Mouse (Mus musculus): ENCODE measurements around the gene Cpm. TPM values are rescaled to one million over a fixed set of nuclear protein-coding genes. Genes with fewer than 3 reads are reported as not detected.
"Not testable (repeated sequence)": the region's sequence is repeated elsewhere in the genome, so short reads cannot be mapped to it uniquely, and the experiment has no call there.

Cpm gene
- total RNA-seq, 2 experiments from 2014 or later, result 5.7 to 5.9 TPM

GRCm38 (mm10) chr10:117709326-117709830 is 80.1 kb downstream of the Cpm start:
- intact Hi-C loops (cut with DNase I), result loop anchor here (5.0 kb wide), 1 partner anchor 487 kb away; the partner anchor contains the start of gene Yeats4
- DNase-seq, result peak in 1 of 2 experiments; percentile 15

- intact Hi-C loops (cut with DNase I), result loop anchor here (5.0 kb wide), 1 partner anchor 488 kb away; the partner anchor contains the start of gene Yeats4
- DNase-seq, result peak; percentile 88 to 89
Measured at GRCm38 (mm10) chr10:117709930-117710603, 80.8 kb downstream of the Cpm start.

GRCm38 (mm10) chr10:117710604-117711141 is 81.4 kb downstream of the Cpm start, which contains the start of gene Mdm2:
Mdm2 (minus strand) TSS chr10:117710758.
- intact Hi-C loops (cut with DNase I), result no loop called here
- DNase-seq, result peak; percentile 98 to 99

- intact Hi-C loops (cut with DNase I), result no loop called here
- DNase-seq, result no peak
Measured at GRCm38 (mm10) chr10:117711408-117711807, 82.1 kb downstream of the Cpm start.

GRCm38 (mm10) chr10:117712191-117712754 is 83.0 kb downstream of the Cpm start:
- no peak for DNase-seq
- intact Hi-C loops (cut with DNase I), result no loop called here

- no peak for DNase-seq
- intact Hi-C loops (cut with DNase I), result no loop called here
Measured at GRCm38 (mm10) chr10:117712871-117713270, 83.6 kb downstream of the Cpm start.

GRCm38 (mm10) chr10:117713466-117713865 is 84.2 kb downstream of the Cpm start:
- intact Hi-C loops (cut with DNase I), result no loop called here
- DNase-seq, result no peak

GRCm38 (mm10) chr10:117714048-117714545 is 84.8 kb downstream of the Cpm start:
- no peak for DNase-seq
- intact Hi-C loops (cut with DNase I), result no loop called here

GRCm38 (mm10) chr10:117714928-117715500 is 85.7 kb downstream of the Cpm start:
- DNase-seq, result no peak
- intact Hi-C loops (cut with DNase I), result no loop called here

- DNase-seq; intact Hi-C loops (cut with DNase I): not testable (repeated sequence)
Measured at GRCm38 (mm10) chr10:117715654-117716053, 86.4 kb downstream of the Cpm start.

GRCm38 (mm10) chr10:117716686-117717085 is 87.4 kb downstream of the Cpm start:
- intact Hi-C loops (cut with DNase I), result no loop called here
- DNase-seq, result no peak

- DNase-seq, result peak; percentile 59 to 61
- intact Hi-C loops (cut with DNase I), result no loop called here
Measured at GRCm38 (mm10) chr10:117717583-117717982, 88.3 kb downstream of the Cpm start.

- DNase-seq, result peak; percentile 54 to 61
- intact Hi-C loops (cut with DNase I), result no loop called here
Measured at GRCm38 (mm10) chr10:117718161-117719119, 89.1 kb downstream of the Cpm start.

- intact Hi-C loops (cut with DNase I), result no loop called here
- no peak for DNase-seq
Measured at GRCm38 (mm10) chr10:117724136-117724718, 94.9 kb downstream of the Cpm start.

GRCm38 (mm10) chr10:117724804-117725361 is 95.6 kb downstream of the Cpm start:
- DNase-seq, result no peak
- intact Hi-C loops (cut with DNase I), result no loop called here

GRCm38 (mm10) chr10:117725671-117726070 is 96.4 kb downstream of the Cpm start:
- intact Hi-C loops (cut with DNase I), result no loop called here
- no peak for DNase-seq

- no peak for DNase-seq
- intact Hi-C loops (cut with DNase I), result no loop called here
Measured at GRCm38 (mm10) chr10:117726350-117726749, 97.0 kb downstream of the Cpm start.

- intact Hi-C loops (cut with DNase I), result no loop called here
- DNase-seq, result no peak
Measured at GRCm38 (mm10) chr10:117726888-117727385, 97.6 kb downstream of the Cpm start.

- DNase-seq, result no peak
- intact Hi-C loops (cut with DNase I), result no loop called here
Measured at GRCm38 (mm10) chr10:117727518-117728110, 98.3 kb downstream of the Cpm start.

Data from heart, postnatal 10 days (tissue).